Mouse (Mus musculus) hindbrain, embryonic 16.5 days (tissue): Measurements from ENCODE around the gene Madcam1. TPM values are rescaled to one million over a fixed set of nuclear protein-coding genes. Genes with fewer than 3 reads are reported as not detected.
"Not testable (repeated sequence)": the region's sequence is repeated elsewhere in the genome, so short reads cannot be mapped to it uniquely, and the experiment has no call there.

Experiments
- ATAC-seq: fragments of 200-750 bp; cut with Nextera tagmentation; 2 replicates; pipeline ENCODE4 v1.8.0; 2017; ENCODE audit warnings: moderate TSS enrichment, moderate library complexity
- H3K27ac ChIP-seq: fragments of 300-500 bp; sonication (generic); 2 replicates; pipeline ENCODE4 v1.5.1; 2014; ENCODE audit warnings: low read depth, mild to moderate bottlenecking, control low read depth, low read length, moderate library complexity
- H3K27me3 ChIP-seq: fragments of 300-500 bp; sonication (generic); replicated peaks from 2 replicates; pipeline ENCODE4 v1.6.1; 2014; ENCODE audit warnings: low read length; ENCODE audit not compliant: control insufficient read depth, insufficient read depth
- H3K36me3 ChIP-seq: fragments of 300-500 bp; sonication (generic); 2 replicates; pipeline ENCODE4 v1.6.1; 2014; ENCODE audit warnings: mild to moderate bottlenecking, low read length, moderate library complexity, mixed read lengths; ENCODE audit not compliant: control insufficient read depth, insufficient read depth
- H3K4me1 ChIP-seq: fragments of 300-500 bp; sonication (generic); 2 replicates; pipeline ENCODE4 v1.6.1; 2014; ENCODE audit warnings: low read depth, low read length; ENCODE audit not compliant: control insufficient read depth, insufficient read depth
- H3K4me2 ChIP-seq: fragments of 300-500 bp; sonication (generic); 2 replicates; pipeline ENCODE4 v1.6.1; 2014; ENCODE audit warnings: mild to moderate bottlenecking, low read length, control low read depth, moderate library complexity
- H3K4me3 ChIP-seq: fragments of 300-500 bp; sonication (generic); 2 replicates; pipeline ENCODE4 v1.5.1; 2014; ENCODE audit warnings: mild to moderate bottlenecking, low read length, control low read depth, moderate library complexity
- H3K9ac ChIP-seq: fragments of 300-500 bp; sonication (generic); 2 replicates; pipeline ENCODE4 v1.6.1; 2014; ENCODE audit warnings: low read depth, mild to moderate bottlenecking, control low read depth, low read length, moderate library complexity
- H3K9me3 ChIP-seq: fragments of 300-500 bp; sonication (generic); 2 replicates; pipeline ENCODE4 v1.6.1; 2014; ENCODE audit warnings: mild to moderate bottlenecking, low read length, moderate library complexity; ENCODE audit not compliant: control insufficient read depth
- WGBS: fragments of 180-500 bp; shearing (Covaris S2); extraction: QIAGEN DNeasy Blood & Tissue Kit; methylation state at CpG from one replicate; pipeline ENCODE4 v1.1.7; 2014; 5-methylcytosine and 5-hydroxymethylcytosine counted together
- polyA plus RNA-seq: library from polyadenylated mRNA; unstranded; fragments of >200 nt; fragmentation: Nextera tagmentation; extraction: Ambion mirVana; gene quantifications from 2 replicates; pipeline ENCODE4 v1.2.1, GENCODE M21; 2015

The Madcam1 gene
- polyA plus RNA-seq, 1 experiment from 2014 or later, result 0.99 TPM

DNA sequence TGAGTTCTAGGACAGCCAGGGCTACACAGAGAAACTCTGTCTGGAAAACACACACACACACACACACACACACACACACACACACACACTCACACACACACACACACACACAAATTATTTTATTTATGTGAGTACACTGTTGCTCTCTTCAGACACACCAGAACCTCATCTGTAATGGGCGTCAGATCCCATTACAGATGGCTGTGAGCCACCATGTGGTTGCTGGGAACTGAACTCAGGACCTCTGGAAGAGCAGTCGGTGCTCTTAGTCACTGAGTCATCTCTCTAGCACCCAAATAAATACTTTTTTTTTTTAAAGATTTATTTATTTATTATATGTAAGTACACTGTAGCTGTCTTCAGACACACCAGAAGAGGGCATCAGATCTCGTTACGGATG lies 38.6 kb downstream of the Madcam1 start:
- H3K4me3 ChIP-seq, ATAC-seq, H3K4me2 ChIP-seq, H3K36me3 ChIP-seq, H3K27ac ChIP-seq, H3K9me3 ChIP-seq, H3K9ac ChIP-seq, H3K27me3 ChIP-seq: not testable (repeated sequence)
- WGBS, result 90% methylated on average over 2 of the region's 4 CpGs
- H3K4me1 ChIP-seq, result peaks cover 29% of the 10 kb centered on the region

DNA sequence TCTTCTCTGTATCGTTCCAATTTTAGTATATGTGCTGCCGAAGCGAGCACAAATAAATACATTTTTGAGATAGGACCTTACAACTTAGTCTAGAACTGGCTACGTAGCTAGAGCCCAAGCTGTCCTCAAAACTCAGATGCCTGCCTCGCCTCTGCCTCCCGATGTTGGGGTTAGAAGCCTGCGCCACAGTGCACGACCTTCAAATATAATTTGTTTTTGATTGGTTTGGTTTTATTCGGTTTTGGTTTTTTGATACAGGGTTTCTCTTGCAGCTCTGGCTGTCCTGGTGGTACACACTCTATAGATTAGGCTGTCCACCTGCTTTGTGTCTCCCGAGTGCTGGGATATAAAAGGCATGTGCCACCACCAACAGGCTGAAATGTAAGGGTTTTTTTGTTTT lies 39.2 kb downstream of the Madcam1 start:
- H3K9me3 ChIP-seq, result no peaks in the 10 kb centered on the region
- H3K4me3 ChIP-seq, result peak overlapping the region; percentile 84
- no peak overlapping the region; the same call in 1 of the 2 replicates for H3K9ac ChIP-seq
- no peak overlapping the region for H3K27ac ChIP-seq
- peaks cover 29% of the 10 kb centered on the region for H3K4me1 ChIP-seq
- no peaks in the 10 kb centered on the region for H3K27me3 ChIP-seq
- ATAC-seq, result no peak
- H3K4me2 ChIP-seq, result peak overlapping the region; percentile 94
- whole genome bisulfite sequencing, result 70% methylated on average over 10 of the region's 10 CpGs
- H3K36me3 ChIP-seq, result no peaks in the 10 kb centered on the region

DNA sequence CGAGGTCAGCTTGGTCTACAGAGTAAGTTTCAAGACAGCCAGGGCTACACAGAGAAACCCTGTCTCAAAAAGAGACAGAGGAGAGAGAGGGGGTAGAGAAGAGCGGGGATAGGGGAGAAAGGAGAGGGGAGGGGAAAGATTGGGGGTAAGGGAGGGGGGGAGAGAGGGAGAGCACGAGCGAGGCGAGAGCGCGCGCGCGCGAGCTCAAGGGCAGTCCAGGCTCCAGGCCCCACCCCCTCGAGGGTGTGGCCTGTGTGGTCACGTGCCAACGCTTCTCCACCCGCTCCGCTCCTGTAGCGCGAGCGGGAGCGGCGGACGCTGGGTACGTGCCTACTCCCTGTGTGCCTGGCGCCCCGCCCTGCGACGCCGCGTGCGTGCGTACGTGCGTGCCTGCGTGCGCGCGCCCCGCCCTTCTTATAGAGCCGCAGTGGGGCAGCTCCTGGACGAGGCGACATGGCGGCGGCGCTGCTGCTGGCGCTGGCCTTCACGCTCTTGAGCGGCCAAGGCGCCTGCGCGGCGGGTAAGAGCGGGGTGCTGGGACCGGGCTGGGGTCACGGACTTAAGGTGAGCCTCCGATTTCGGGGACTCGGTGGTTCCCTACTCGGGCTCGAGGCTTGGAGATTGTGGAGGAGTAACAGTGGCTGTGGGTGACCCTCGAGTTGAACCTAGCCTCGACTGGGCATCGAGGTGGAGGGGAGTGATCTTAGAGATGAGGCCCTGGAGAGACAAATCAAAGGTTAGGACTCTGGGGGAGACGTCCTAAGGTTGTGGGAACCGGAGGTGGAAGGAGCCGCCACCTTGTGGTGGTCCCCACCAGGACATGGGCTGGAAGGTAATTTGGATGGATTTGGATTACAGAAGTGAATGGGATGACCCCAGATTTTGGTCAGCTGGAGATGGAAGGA lies 40.0 kb downstream of the Madcam1 start, which contains the start of gene Bsg:
TSS of gene Bsg (plus strand) at position 427 of the 905 bp plus-strand sequence.
- WGBS, result under 1% methylated on average over 52 of the region's 65 CpGs
- ATAC-seq, result peak; percentile 95
- Histone ChIP-seq H3K4me2 (peak within 1 kb of the TSS; percentile 94), H3K4me3 (peak within 1 kb of the TSS; percentile 84), H3K9me3 (no peaks in the 10 kb centered on the region), H3K27ac (peak within 1 kb of the TSS; percentile 91), H3K9ac (peak within 1 kb of the TSS; percentile 95), H3K27me3 (no peaks in the 10 kb centered on the region), H3K36me3 (peaks cover 6% of the 10 kb centered on the region), H3K4me1 (peaks cover 29% of the 10 kb centered on the region)

DNA sequence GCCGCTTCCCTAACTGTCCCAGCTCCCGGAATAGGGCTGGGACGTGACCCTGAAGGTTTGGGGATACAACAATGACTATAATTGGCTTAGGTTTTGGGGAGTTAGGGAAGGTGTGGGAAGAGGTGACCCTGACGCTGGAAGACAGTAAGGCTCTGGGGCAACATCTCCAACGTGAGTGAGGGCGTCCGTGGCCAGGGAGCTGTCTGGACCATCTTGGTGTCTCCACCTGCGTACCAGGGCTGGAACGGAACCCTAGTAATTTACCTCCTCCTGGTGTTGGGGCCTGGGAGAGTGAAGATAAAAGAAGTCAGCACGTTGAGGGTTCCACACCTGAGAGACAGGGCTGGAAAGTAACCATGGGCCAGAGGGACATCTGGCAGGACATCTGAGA lies 40.6 kb downstream of the Madcam1 start:
- Histone ChIP-seq H3K9me3 (no peaks in the 10 kb centered on the region), H3K36me3 (peaks cover 12% of the 10 kb centered on the region), H3K4me3 (peak overlapping the region; percentile 84), H3K4me2 (peak overlapping the region; percentile 94), H3K27me3 (no peaks in the 10 kb centered on the region), H3K4me1 (peaks cover 29% of the 10 kb centered on the region), H3K27ac (peak overlapping the region; percentile 91), H3K9ac (peak overlapping the region; percentile 95)
- no peak for ATAC-seq
- 6% methylated on average over 10 of the region's 10 CpGs for WGBS

DNA sequence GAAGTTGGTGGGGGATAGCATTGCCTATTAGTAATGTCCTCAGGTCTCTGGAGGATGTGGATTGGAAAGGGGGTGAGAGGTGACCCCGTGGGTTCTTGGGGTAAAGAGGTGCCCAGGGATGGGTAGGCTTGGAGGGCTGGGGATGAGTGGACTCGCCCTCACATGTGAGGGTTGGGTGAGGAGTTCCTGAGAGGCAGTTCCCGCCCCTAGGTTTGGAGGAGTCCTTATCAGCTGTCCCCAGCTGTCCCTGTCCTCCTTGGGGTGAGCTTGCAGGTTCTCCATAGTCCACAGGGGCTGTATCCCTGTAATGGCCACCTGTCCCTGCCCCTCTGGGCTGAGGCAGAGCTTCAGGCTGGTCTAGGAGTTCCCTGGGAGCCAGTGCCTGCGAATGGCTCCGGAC lies 41.6 kb downstream of the Madcam1 start:
- Histone ChIP-seq H3K4me2 (peak overlapping the region; percentile 94), H3K27me3 (no peaks in the 10 kb centered on the region), H3K9ac (peak overlapping the region; percentile 95), H3K36me3 (peaks cover 21% of the 10 kb centered on the region), H3K27ac (0 out of 2 replicates have a peak overlapping the region, but pooled peaks have one; percentile 7), H3K9me3 (no peaks in the 10 kb centered on the region), H3K4me3 (peak overlapping the region; percentile 84), H3K4me1 (peaks cover 29% of the 10 kb centered on the region)
- 74% methylated on average over 5 of the region's 5 CpGs for WGBS
- ATAC-seq, result no peak

DNA sequence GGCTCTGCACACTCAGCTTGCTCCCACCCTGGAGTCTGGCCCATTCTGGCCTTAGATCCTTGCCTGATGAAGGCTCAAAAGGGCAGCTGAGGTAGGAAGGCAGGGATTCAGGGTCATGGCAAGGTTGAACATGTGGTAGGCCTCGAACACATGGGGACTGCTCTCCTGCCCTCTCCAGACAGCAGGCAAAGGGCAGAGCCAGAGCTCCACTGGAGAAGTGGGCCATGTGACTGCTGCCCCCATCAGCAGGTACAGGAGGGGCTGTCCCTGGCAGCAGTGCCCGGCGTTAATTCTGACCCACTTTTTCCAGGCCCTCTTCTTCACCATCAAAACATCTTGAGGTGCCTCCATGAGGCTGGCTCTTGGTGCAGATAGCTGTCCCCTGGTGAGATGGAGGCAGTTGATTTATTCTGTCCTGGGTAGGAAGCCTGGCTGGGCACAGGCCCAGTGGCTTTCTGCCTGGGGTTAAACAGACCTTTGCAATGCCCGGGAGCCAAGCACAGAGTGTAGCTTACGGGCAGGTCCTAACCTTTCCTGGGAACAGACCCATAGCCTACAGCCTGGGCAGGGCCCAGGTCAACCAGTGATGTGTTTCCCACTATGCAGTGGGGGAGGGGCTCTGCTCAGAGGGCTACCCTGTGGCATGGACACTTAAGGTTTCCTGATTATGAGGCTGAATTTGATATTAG lies 42.2 kb downstream of the Madcam1 start:
- Histone ChIP-seq H3K4me3 (peak overlapping the region; percentile 84), H3K4me2 (peak overlapping the region; percentile 94), H3K9ac (peak overlapping the region; percentile 95), H3K4me1 (peaks cover 29% of the 10 kb centered on the region), H3K27me3 (no peaks in the 10 kb centered on the region), H3K9me3 (no peaks in the 10 kb centered on the region), H3K27ac (0 out of 2 replicates have a peak overlapping the region, but pooled peaks have one; percentile 11), H3K36me3 (peaks cover 24% of the 10 kb centered on the region)
- WGBS, result 77% methylated on average over 5 of the region's 5 CpGs
- no peak for ATAC-seq

DNA sequence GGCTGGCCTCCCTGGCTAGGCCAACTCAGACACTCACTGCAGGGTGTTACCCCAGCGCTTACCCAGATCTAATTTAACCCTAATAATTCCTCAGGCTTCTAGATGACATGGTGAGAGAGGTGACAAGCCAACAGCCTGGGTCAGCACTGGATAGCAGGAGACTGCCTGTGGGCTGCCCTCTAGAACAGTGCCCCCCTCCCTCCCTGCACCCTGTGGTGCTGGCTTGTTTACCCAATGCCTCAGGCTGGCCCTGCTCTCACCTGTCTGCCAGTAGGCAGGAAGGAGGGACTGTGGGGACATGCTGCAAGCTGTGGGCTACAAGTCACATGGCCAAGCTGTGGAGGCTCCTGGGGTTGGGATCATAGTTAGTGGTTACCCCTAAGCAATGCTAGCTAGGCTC lies 42.8 kb downstream of the Madcam1 start:
- H3K9ac ChIP-seq, result no peak overlapping the region
- H3K9me3 ChIP-seq, result no peaks in the 10 kb centered on the region
- no peak overlapping the region for H3K4me3 ChIP-seq
- H3K27me3 ChIP-seq, result no peaks in the 10 kb centered on the region
- peaks cover 29% of the 10 kb centered on the region for H3K4me1 ChIP-seq
- peaks cover 26% of the 10 kb centered on the region for H3K36me3 ChIP-seq
- no peak for ATAC-seq
- H3K4me2 ChIP-seq, result peak overlapping the region; percentile 94
- H3K27ac ChIP-seq, result no peak overlapping the region
- WGBS, result 80% methylated on average over 1 of the region's 1 CpGs

DNA sequence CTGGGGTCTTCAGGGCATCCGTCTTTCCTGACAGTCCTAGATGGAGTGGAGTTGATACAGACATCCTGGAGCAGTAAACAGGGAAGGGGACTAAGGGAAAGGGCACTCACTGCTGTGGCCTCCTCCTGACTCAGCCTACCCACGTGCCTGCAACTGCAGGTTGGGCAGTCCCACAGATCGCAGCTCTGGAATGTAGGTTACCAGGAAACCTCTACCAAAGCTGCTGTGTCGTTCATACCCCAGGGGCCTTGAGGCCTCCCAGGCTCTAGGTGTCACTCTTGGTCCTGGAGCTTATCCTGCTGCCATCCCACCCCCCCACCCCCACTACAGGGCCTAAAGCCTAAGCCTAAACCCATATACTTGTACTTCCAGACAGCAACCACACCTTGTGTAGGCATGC lies 43.4 kb downstream of the Madcam1 start:
- no peak overlapping the region for H3K4me3 ChIP-seq
- no peak for ATAC-seq
- peaks cover 29% of the 10 kb centered on the region for H3K4me1 ChIP-seq
- H3K9me3 ChIP-seq, result no peaks in the 10 kb centered on the region
- WGBS, result 69% methylated on average over 4 of the region's 4 CpGs
- no peak overlapping the region for H3K27ac ChIP-seq
- H3K36me3 ChIP-seq, result peaks cover 26% of the 10 kb centered on the region
- H3K4me2 ChIP-seq, result peak overlapping the region; percentile 32
- no peak overlapping the region for H3K9ac ChIP-seq
- no peaks in the 10 kb centered on the region for H3K27me3 ChIP-seq

DNA sequence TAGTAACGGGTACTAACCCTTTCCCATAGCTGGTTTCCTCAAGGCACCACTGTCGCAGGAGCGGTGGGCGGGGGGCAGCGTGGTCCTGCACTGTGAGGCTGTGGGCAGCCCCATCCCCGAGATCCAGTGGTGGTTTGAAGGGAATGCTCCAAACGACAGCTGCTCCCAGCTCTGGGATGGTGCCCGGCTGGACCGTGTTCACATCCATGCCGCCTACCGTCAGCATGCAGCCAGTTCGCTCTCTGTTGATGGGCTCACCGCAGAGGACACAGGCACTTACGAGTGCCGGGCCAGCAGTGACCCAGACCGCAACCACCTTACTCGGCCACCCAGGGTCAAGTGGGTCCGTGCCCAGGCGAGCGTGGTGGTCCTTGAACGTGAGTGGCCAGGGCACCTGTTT lies 44.3 kb downstream of the Madcam1 start:
- peaks cover 29% of the 10 kb centered on the region for H3K4me1 ChIP-seq
- no peaks in the 10 kb centered on the region for H3K27me3 ChIP-seq
- H3K27ac ChIP-seq, result no peak overlapping the region
- WGBS, result 89% methylated on average over 21 of the region's 21 CpGs
- H3K9ac ChIP-seq, result no peak overlapping the region
- no peak overlapping the region for H3K4me2 ChIP-seq
- no peak for ATAC-seq
- H3K36me3 ChIP-seq, result peaks cover 26% of the 10 kb centered on the region
- no peaks in the 10 kb centered on the region for H3K9me3 ChIP-seq
- no peak overlapping the region for H3K4me3 ChIP-seq
